Mouse (Mus musculus) thymus, adult 18-20 months (tissue): ENCODE data around the gene Gpr141.

ENCODE experiments used
- DNase-seq, 2 experiments: peaks; one replicate each; pipeline ENCODE4 v3.0.0; 2022; ENCODE audit warnings: mixed read lengths in 2 of 2

Gene Gpr141

DNA sequence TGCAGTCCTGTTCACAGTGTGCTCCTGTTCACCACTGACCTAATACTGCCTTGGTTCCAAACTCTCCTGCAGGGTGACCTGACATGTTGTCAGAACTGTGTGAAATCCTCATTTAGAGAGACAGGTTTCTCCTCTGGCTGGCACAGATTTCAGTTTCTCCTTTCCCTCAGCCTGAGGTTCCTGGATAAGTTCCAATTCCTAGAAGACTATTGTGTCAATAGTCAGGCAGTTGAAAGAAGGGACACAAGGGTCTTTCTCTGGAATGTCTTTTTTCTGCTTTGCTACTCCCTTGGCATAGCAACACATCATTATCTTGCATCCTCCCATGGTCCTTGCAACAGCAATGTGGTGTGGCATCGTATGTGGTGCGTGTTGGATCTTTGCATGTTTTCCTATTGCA is 106.9 kb downstream of the Gpr141 start:
- no peak for DNase-seq

DNA sequence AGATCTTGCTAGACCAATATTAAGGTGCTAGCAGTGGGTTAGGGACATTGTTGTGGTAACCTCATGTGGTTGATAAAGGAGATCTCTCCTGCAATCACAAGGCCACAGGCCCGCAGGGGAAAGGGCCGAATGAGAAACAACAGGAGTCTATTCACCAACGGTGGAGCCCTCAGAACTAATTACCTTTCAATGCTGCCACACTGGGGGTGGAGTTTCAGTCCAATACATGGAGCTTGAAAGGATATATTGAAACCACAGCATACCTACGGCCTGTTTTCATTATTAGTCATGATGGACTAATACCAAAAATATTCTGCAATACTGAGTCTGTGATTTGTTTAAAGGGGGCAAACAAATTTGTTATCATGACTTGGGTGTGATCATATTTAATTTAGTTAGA is 120.3 kb downstream of the Gpr141 start:
- no peak for DNase-seq

DNA sequence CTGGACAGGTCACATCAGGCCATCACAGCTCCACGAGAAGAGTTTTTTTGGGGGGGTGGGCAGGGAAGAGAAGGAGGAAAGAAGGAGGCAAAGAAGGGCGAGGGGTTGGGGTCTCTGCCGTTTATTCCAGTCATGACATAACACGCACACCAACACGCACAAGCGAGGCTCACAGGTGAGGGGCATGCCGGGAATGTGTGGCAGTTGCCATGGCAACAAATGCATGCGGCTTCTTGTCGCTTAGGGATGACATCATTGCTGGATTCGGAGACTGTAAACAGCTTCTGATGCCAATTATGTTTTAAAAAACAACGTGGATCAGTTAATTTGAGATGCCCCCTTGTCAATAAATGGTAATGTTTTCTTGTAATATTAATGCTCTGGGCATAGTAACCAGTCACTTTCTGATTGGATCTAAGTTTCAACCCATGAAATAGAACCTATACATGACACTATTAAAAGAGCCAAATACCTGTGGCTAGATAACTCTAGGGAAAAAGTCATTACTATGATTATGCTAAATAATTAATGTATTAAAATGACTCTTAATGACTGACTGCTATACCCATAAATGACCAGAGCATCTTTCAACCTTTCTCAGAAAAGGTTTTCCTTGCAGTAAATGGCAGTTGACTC is 122.5 kb downstream of the Gpr141 start:
- DNase-seq, result no peak

DNA sequence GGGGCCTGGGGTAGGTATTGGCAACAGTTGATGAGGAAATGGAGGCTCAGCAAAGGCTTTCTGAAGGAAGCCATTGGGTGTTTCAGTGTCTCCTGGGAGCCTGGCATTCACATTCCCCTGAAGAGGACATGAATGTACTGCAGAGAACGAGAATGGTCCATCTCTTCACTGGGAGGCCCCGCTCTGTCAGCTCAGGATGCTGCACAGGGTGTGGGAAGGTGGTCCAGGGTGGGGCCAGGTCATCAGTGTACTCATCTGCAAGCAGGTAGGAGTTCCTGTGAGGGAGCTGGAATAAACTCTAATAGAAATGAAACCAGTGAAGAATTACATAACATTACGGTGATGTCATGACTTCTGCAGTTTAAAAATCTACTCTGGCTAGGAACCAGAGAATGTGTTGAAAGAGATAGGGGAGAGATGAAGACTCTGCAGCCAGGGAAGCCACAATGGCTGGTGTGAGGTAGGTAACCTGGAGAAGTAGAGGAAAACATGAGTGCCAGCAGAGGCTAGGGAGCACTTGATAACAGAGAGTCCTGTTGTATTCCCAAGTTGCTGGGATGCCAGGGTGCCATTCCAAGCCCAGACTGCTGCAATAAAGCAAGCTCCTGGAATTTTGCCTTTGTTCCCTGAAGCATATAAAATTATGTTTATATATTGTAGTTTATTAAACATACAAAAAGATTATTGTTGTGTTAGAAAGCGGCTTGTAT is 123.2 kb downstream of the Gpr141 start:
- no peak for DNase-seq
